Mouse (Mus musculus) midbrain, postnatal 0 days (tissue): ENCODE measurements around the gene Spout1. TPM values are rescaled to one million over a fixed set of nuclear protein-coding genes. Genes with fewer than 3 reads are reported as not detected.

Source experiments
- ATAC-seq: fragments of 200-750 bp; cut with Nextera tagmentation; 2 replicates; pipeline ENCODE4 v1.8.0; 2017; ENCODE audit warnings: moderate number of reproducible peaks, mild to moderate bottlenecking, moderate TSS enrichment, moderate library complexity; ENCODE audit not compliant: low FRiP score
- DNase-seq: peaks from one replicate; pipeline ENCODE4 v3.0.0-alpha.2; 2015; ENCODE audit warnings: low spot score
- H3K27ac ChIP-seq: fragments of 300-500 bp; sonication (generic); 2 replicates; pipeline ENCODE4 v1.5.1; 2014; ENCODE audit warnings: low read depth, mild to moderate bottlenecking, low read length, mixed read lengths
- H3K27me3 ChIP-seq: fragments of 300-500 bp; sonication (generic); 2 replicates; pipeline ENCODE4 v1.6.1; 2014; ENCODE audit warnings: low read length, control low read depth, mixed read lengths; ENCODE audit not compliant: insufficient read depth
- H3K36me3 ChIP-seq: fragments of 300-500 bp; sonication (generic); 2 replicates; pipeline ENCODE4 v1.6.1; 2014; ENCODE audit warnings: low read length, control low read depth, mixed read lengths; ENCODE audit not compliant: insufficient read depth
- H3K4me1 ChIP-seq: fragments of 300-500 bp; sonication (generic); 2 replicates; pipeline ENCODE4 v1.6.1; 2014; ENCODE audit warnings: mild to moderate bottlenecking, control low read depth, antibody characterized with exemption, low read length, mixed read lengths; ENCODE audit not compliant: insufficient read depth
- H3K4me2 ChIP-seq: fragments of 300-500 bp; sonication (generic); 2 replicates; pipeline ENCODE4 v1.6.1; 2014; ENCODE audit warnings: low read depth, mild to moderate bottlenecking, low read length, mixed read lengths; ENCODE audit not compliant: poor library complexity, severe bottlenecking
- H3K4me3 ChIP-seq: fragments of 300-500 bp; sonication (generic); 2 replicates; pipeline ENCODE4 v1.5.1; 2014; ENCODE audit warnings: low read depth, mild to moderate bottlenecking, low read length, moderate library complexity
- H3K9ac ChIP-seq: fragments of 300-500 bp; sonication (generic); replicated peaks from 2 replicates; pipeline ENCODE4 v1.6.1; 2014; ENCODE audit warnings: mild to moderate bottlenecking, low read length, moderate library complexity, mixed read lengths; ENCODE audit not compliant: poor library complexity, severe bottlenecking
- H3K9me3 ChIP-seq: fragments of 300-500 bp; sonication (generic); 2 replicates; pipeline ENCODE4 v1.6.1; 2016; ENCODE audit warnings: low read length, control low read depth
- CTCF ChIP-seq: IDR thresholded peaks from 2 replicates; pipeline ENCODE4 v1.5.1; 2016; ENCODE audit warnings: antibody characterized with exemption, mild to moderate bottlenecking
- WGBS: fragments of 180-500 bp; shearing (Covaris S2); extraction: QIAGEN DNeasy Blood & Tissue Kit; methylation state at CpG from one replicate; pipeline ENCODE4 v1.1.7; 2014; 5-methylcytosine and 5-hydroxymethylcytosine counted together
- polyA plus RNA-seq: library from polyadenylated mRNA; unstranded; fragments of >200 nt; fragmentation: Nextera tagmentation; extraction: Ambion mirVana; gene quantifications from 2 replicates; pipeline ENCODE4 v1.2.1, GENCODE M21; 2015
- total RNA-seq: library from RNA; depleted of rRNA; stranded (reverse); fragments of >200 nt; gene quantifications from 2 replicates; pipeline ENCODE4 v1.2.3, GENCODE M21; 2014; rRNA removed

The Spout1 gene
- total and polyA plus RNA-seq, 2 experiments from 2014 or later = 47.6 to 55.9 TPM

DNA sequence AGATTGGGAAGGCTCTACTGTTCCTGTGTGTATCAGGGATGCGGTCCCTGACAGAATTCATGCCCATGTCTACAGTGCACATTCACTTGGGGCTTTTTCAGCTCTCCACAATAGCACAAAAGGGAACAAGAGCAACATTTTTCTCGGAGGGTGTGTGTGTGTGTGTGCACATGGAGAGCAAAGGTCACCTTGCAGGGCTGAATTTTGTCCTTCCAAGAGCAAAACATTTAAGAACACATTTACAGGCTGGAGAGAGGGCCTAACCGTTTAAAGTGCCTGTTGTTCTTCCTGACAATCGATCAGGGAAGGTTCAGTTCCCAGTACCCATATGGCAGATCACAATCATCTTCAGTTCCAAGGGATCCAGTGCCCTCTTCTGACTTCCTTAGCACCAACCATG is 48.1 kb downstream of the Spout1 start:
- H3K9me3 ChIP-seq = no peaks in the 10 kb centered on the region
- H3K27me3 ChIP-seq = no peaks in the 10 kb centered on the region
- peaks cover 10% of the 10 kb centered on the region; the same call in 1 of the 2 replicates for H3K4me1 ChIP-seq
- no peak overlapping the region for H3K27ac ChIP-seq
- no peak overlapping the region for H3K4me3 ChIP-seq
- 84% methylated on average over 4 of the region's 4 CpGs for WGBS
- TF ChIP-seq CTCF = no peak
- DNase-seq (no peak), ATAC-seq (no peak)
- H3K36me3 ChIP-seq = no peaks in the 10 kb centered on the region
- no peak overlapping the region for H3K4me2 ChIP-seq
- no peak overlapping the region for H3K9ac ChIP-seq

DNA sequence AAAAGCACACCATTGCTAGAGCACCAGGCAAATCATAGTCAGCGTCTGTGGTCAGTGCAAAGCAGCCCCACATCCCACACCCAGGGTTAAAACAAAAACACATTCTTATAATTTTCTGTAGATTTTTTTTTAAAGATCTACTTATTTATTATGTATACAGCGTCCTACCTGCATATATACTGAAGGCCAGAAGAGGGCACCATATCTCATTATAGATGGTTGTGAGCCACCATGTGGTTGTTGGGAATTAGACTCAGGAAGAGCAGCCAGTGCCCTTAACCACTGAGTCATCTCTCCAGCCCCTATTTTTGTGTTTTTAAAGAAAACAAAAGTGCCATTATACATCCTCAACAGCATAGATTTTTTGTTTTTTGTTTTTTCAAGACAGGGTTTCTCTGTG is 49.5 kb downstream of the Spout1 start:
- ATAC-seq = no peak
- Histone ChIP-seq H3K4me1 (no peaks in the 10 kb centered on the region), H3K9me3 (no peaks in the 10 kb centered on the region), H3K9ac (no peak overlapping the region), H3K4me2 (no peak overlapping the region), H3K27ac (no peak overlapping the region), H3K27me3 (no peaks in the 10 kb centered on the region), H3K4me3 (no peak overlapping the region), H3K36me3 (no peaks in the 10 kb centered on the region)
- peak; percentile 86 for TF ChIP-seq CTCF
- WGBS = 31% methylated on average over 2 of the region's 2 CpGs
- peak; percentile 70 for DNase-seq

DNA sequence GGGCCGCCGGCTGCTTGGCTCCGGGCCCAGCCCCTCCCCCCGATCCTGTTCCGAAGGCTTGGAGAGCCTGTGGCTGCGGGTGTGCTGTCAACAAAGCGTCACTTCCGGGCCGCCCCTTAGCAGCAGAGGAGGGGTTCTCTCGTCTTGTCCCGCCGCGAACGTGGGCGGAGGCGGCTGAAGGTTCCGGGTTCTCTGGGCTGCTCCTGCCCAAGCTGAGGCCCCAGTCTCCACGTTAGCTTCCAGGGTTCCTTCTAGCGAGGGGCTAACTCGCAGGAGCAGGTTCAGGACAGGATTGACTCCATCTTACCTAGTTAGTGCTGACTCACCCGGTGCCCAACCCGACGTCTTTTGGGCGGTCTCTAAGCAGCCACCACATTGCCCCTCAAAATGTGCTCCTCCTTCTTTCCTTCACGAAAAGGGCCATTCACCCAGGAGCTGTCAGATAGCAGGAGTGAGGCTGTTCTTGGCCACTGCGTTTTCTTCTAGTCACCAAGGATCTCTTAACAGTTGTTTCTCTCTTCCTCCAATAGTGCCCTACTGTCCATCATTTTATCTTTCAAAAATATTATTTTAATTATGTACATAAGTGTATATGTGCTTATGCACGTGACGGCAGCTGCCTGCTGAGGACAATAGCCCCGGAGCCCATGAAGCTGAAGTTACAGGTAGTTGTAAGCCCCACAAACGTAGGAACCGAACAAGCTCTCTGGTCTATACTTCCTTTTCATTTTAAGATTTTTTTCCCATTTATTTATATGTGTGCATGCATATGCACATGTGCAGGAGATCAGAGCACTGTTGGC is 53.6 kb downstream of the Spout1 start, which contains the start of gene Zer1:
Zer1 (minus strand) TSS at position 114 of the 803 bp plus-strand sequence.
- Histone ChIP-seq H3K9ac (peak within 1 kb of the TSS; percentile 95), H3K4me2 (peak within 1 kb of the TSS; percentile 75), H3K4me1 (peaks cover 6% of the 10 kb centered on the region), H3K36me3 (0 out of 2 replicates have a peak, but pooled peaks cover 5% of the 10 kb centered on the region), H3K27me3 (no peaks in the 10 kb centered on the region), H3K9me3 (no peaks in the 10 kb centered on the region), H3K4me3 (peak within 1 kb of the TSS; percentile 82), H3K27ac (peak within 1 kb of the TSS; percentile 88)
- TF ChIP-seq CTCF = no peak
- WGBS = 8% methylated on average over 31 of the region's 31 CpGs
- peak; percentile 94 for ATAC-seq
- peak; percentile 97 for DNase-seq

DNA sequence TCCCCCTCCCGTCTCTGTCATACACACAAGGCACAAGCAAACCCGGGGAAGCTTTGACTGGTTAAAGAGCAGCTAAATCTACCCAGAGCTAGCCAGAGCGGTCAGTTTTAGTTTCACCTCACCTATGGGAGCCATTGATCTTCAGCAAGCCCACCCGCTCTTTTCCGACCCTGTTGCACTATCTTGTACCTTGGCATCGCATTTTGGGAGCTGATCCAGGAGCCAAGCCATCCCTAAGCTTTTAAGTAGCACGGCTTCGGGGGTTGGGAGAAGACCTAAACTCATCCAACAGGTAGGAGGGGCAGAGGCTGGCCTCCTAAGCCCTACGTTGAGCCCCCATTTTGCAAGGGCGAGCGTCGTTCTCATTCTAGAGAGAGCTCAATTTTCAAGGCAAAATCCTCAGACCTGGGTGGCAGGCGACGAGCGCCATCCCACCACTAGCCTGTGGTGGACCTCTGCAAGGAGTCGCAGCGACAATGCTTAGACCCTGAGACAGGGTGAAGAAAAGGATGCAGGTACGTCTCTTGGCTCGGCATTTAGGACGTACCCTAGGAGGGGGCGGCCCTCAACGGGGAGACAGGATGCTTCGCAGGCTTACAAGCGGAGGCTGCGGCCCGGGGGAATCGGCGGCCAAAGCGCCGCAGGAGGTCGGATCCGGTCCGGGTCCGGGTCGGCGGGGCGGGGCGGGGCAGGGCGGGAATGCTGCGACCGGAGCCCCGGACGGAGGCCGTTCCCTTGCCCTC is 54.4 kb downstream of the Spout1 start:
- TF ChIP-seq CTCF = no peak
- H3K4me3 ChIP-seq = peak overlapping the region; percentile 82
- H3K4me2 ChIP-seq = peak overlapping the region; percentile 75
- H3K27ac ChIP-seq = peak overlapping the region; percentile 88
- H3K4me1 ChIP-seq = peaks cover 6% of the 10 kb centered on the region
- DNase-seq (peak; percentile 12), ATAC-seq (peak; percentile 57; the same call in 1 of the 2 replicates)
- no peaks in the 10 kb centered on the region for H3K9me3 ChIP-seq
- 2% methylated on average over 35 of the region's 44 CpGs for WGBS
- no peaks in the 10 kb centered on the region for H3K27me3 ChIP-seq
- 0 out of 2 replicates have a peak, but pooled peaks cover 5% of the 10 kb centered on the region for H3K36me3 ChIP-seq
- peak overlapping the region; percentile 95 for H3K9ac ChIP-seq

Other genes starting within 250 kb of the Spout1 start
- 37.7 and 45.5 TPM in 2 replicates for gene Gle1, start 243.0 kb downstream of the Spout1 start, total RNA-seq
- 55.0 and 56.0 TPM in 2 replicates for gene Gle1, start 243.0 kb downstream of the Spout1 start, polyA plus RNA-seq
- 796 and 822 TPM in 2 replicates for gene Sptan1, start 212.9 kb downstream of the Spout1 start, total RNA-seq
- gene Sptan1, start 212.9 kb downstream of the Spout1 start, polyA plus RNA-seq = 193 and 200 TPM in 2 replicates
- gene Wdr34, start 129.6 kb downstream of the Spout1 start, total RNA-seq = 87.3 and 96.1 TPM in 2 replicates
- gene Wdr34, start 129.6 kb downstream of the Spout1 start, polyA plus RNA-seq = 76.2 and 82.7 TPM in 2 replicates
- gene Set, start 121.1 kb downstream of the Spout1 start, total RNA-seq = 190 and 269 TPM in 2 replicates
- gene Set, start 121.1 kb downstream of the Spout1 start, polyA plus RNA-seq = 302 and 345 TPM in 2 replicates
- gene Pkn3, start 100.8 kb downstream of the Spout1 start, total RNA-seq = 1.7 and 2.4 TPM in 2 replicates
- gene Pkn3, start 100.8 kb downstream of the Spout1 start, polyA plus RNA-seq = 0.73 and 1.2 TPM in 2 replicates
- 17.7 and 30.7 TPM in 2 replicates for gene Zdhhc12, start 84.8 kb downstream of the Spout1 start, total RNA-seq
- 23.8 and 28.9 TPM in 2 replicates for gene Zdhhc12, start 84.8 kb downstream of the Spout1 start, polyA plus RNA-seq
- gene Zer1, start 53.9 kb downstream of the Spout1 start, total RNA-seq = 88.2 and 93.2 TPM in 2 replicates
- gene Zer1, start 53.9 kb downstream of the Spout1 start, polyA plus RNA-seq = 12.3 and 14.7 TPM in 2 replicates
- 141 and 168 TPM in 2 replicates for gene Tbc1d13, start 44.7 kb downstream of the Spout1 start, total RNA-seq
- gene Tbc1d13, start 44.7 kb downstream of the Spout1 start, polyA plus RNA-seq = 8.1 and 10.6 TPM in 2 replicates
- gene Endog, start 7.0 kb downstream of the Spout1 start, total RNA-seq = 43.7 and 51.3 TPM in 2 replicates
- 38.9 and 42.2 TPM in 2 replicates for gene Endog, start 7.0 kb downstream of the Spout1 start, polyA plus RNA-seq
- gene Kyat1, start 27.4 kb upstream of the Spout1 start, total RNA-seq = 21.9 and 26.4 TPM in 2 replicates
- 16.4 and 17.9 TPM in 2 replicates for gene Kyat1, start 27.4 kb upstream of the Spout1 start, polyA plus RNA-seq
- gene Lrrc8a, start 59.3 kb upstream of the Spout1 start, total RNA-seq = 52.5 and 65.4 TPM in 2 replicates
- 55.3 and 56.0 TPM in 2 replicates for gene Lrrc8a, start 59.3 kb upstream of the Spout1 start, polyA plus RNA-seq
- 3.4 and 6.0 TPM in 2 replicates for gene Gm28035, start 62.1 kb upstream of the Spout1 start, total RNA-seq
- gene Gm28035, start 62.1 kb upstream of the Spout1 start, polyA plus RNA-seq = 0.09 and 0.11 TPM in 2 replicates
- gene Phyhd1, start 87.7 kb upstream of the Spout1 start, total RNA-seq = 7.2 and 9.0 TPM in 2 replicates
- gene Phyhd1, start 87.7 kb upstream of the Spout1 start, polyA plus RNA-seq = 3.9 and 4.4 TPM in 2 replicates
- not detected in 2 replicates for gene Gm28038, start 102.6 kb upstream of the Spout1 start, total RNA-seq
- not detected in 2 replicates for gene Gm28038, start 102.6 kb upstream of the Spout1 start, polyA plus RNA-seq
- 35.4 and 44.7 TPM in 2 replicates for gene Dolk, start 107.9 kb upstream of the Spout1 start, total RNA-seq
- 38.7 and 42.9 TPM in 2 replicates for gene Dolk, start 107.9 kb upstream of the Spout1 start, polyA plus RNA-seq
- 29.5 and 33.4 TPM in 2 replicates for gene Nup188, start 107.9 kb upstream of the Spout1 start, total RNA-seq
- gene Nup188, start 107.9 kb upstream of the Spout1 start, polyA plus RNA-seq = 12.2 and 15.7 TPM in 2 replicates
- gene Sh3glb2, start 180.9 kb upstream of the Spout1 start, total RNA-seq = 375 and 403 TPM in 2 replicates
- gene Sh3glb2, start 180.9 kb upstream of the Spout1 start, polyA plus RNA-seq = 185 and 199 TPM in 2 replicates
- gene Miga2, start 185.8 kb upstream of the Spout1 start, total RNA-seq = 64.2 and 72.3 TPM in 2 replicates
- 28.7 and 34.8 TPM in 2 replicates for gene Miga2, start 185.8 kb upstream of the Spout1 start, polyA plus RNA-seq
- 96.2 and 103 TPM in 2 replicates for gene Dolpp1, start 213.8 kb upstream of the Spout1 start, total RNA-seq
- 56.6 and 59.7 TPM in 2 replicates for gene Dolpp1, start 213.8 kb upstream of the Spout1 start, polyA plus RNA-seq
- gene Crat, start 237.4 kb upstream of the Spout1 start, total RNA-seq = 32.6 and 38.0 TPM in 2 replicates
- 24.9 and 27.4 TPM in 2 replicates for gene Crat, start 237.4 kb upstream of the Spout1 start, polyA plus RNA-seq
- gene Ptpa, start 237.6 kb upstream of the Spout1 start, total RNA-seq = 139 and 147 TPM in 2 replicates
- 138 and 141 TPM in 2 replicates for gene Ptpa, start 237.6 kb upstream of the Spout1 start, polyA plus RNA-seq